Mouse (Mus musculus) CH12.LX (cell line): ENCODE results near the gene Tnfsf9. TPM values are rescaled to one million over a fixed set of nuclear protein-coding genes. Genes with fewer than 3 reads are reported as not detected.

Source experiments
- DNase-seq: peaks from one replicate; pipeline ENCODE4 v3.0.0-alpha.2; 2013; ENCODE audit errors: extremely low read depth
- H3K27ac ChIP-seq: 2 replicates; pipeline ENCODE4 v1.5.1; 2012; ENCODE audit warnings: low read depth, mild to moderate bottlenecking, control low read depth, moderate library complexity; ENCODE audit not compliant: insufficient read depth
- H3K27me3 ChIP-seq: replicated peaks from 2 replicates; pipeline ENCODE3; 2012; ENCODE audit warnings: inconsistent platforms
- H3K36me3 ChIP-seq, 2 experiments: replicated peaks in 1 of 2; 2 replicates each; pipeline versions ENCODE3 to v1.6.1; 2012; ENCODE audit warnings: inconsistent platforms in 1 of 2, low read length in 1 of 2, mild to moderate bottlenecking in 1 of 2, mixed read lengths in 1 of 2, moderate library complexity in 1 of 2; ENCODE audit not compliant: control insufficient read depth in 1 of 2, insufficient read depth in 1 of 2
- H3K4me1 ChIP-seq, 2 experiments: 2 replicates each; pipeline ENCODE4 v1.6.1; 2012; ENCODE audit warnings: inconsistent platforms in 1 of 2, moderate library complexity in 1 of 2; ENCODE audit not compliant: insufficient read depth in 2 of 2, control insufficient read depth in 1 of 2
- H3K4me2 ChIP-seq: 2 replicates; pipeline ENCODE4 v1.6.1; 2012; ENCODE audit warnings: low read depth, mild to moderate bottlenecking, control low read depth; ENCODE audit not compliant: poor library complexity, insufficient read depth, severe bottlenecking
- H3K4me3 ChIP-seq, 3 experiments: fragments of 150-350 bp in 1 of 3; sonication (generic) in 1 of 3; replicated peaks in 1 of 3; 2 replicates each; pipeline versions ENCODE3 to v1.5.1; 2011 to 2012; ENCODE audit warnings: low read depth in 2 of 3, low read length in 2 of 3, mild to moderate bottlenecking in 2 of 3, moderate library complexity in 2 of 3, control low read depth in 1 of 3, improper control_type of control experiment in 1 of 3, inconsistent platforms in 1 of 3, mixed read lengths in 1 of 3; ENCODE audit not compliant: poor library complexity in 1 of 3
- H3K79me2 ChIP-seq: replicated peaks from 2 replicates; pipeline ENCODE4 v1.6.1; 2012; ENCODE audit warnings: mild to moderate bottlenecking, moderate library complexity; ENCODE audit not compliant: control insufficient read depth, poor library complexity, insufficient read depth, severe bottlenecking; ENCODE audit errors: extremely low read depth
- H3K9ac ChIP-seq: 2 replicates; pipeline ENCODE4 v1.6.1; 2012; ENCODE audit warnings: low read depth, mild to moderate bottlenecking, control low read depth, moderate library complexity; ENCODE audit not compliant: insufficient read depth
- H3K9me3 ChIP-seq: replicated peaks from 2 replicates; pipeline ENCODE3; 2012; ENCODE audit warnings: low read length, inconsistent platforms, mixed read lengths
- BHLHE40 ChIP-seq: IDR thresholded peaks from 2 replicates; pipeline ENCODE4 v1.6.1; 2011; ENCODE audit warnings: mild to moderate bottlenecking, low read depth, low read length, improper control_type of control experiment
- CHD1 ChIP-seq: IDR thresholded peaks from 2 replicates; pipeline ENCODE4 v1.6.1; 2012; ENCODE audit warnings: low read depth, low read length, improper control_type of control experiment, inconsistent platforms
- CHD2 ChIP-seq: IDR thresholded peaks from 2 replicates; pipeline ENCODE4 v1.6.1; 2011; ENCODE audit warnings: low read length, improper control_type of control experiment
- CTCF ChIP-seq, 2 experiments: IDR thresholded peaks in 1 of 2; conservative IDR thresholded peaks in 1 of 2; 2 replicates each; pipeline ENCODE4 v1.5.1; 2011 to 2012; ENCODE audit warnings: low read depth in 2 of 2, low read length in 2 of 2, improper control_type of control experiment in 1 of 2, inconsistent platforms in 1 of 2, mild to moderate bottlenecking in 1 of 2, moderate library complexity in 1 of 2
- E2F4 ChIP-seq: IDR thresholded peaks from 2 replicates; pipeline ENCODE4 v1.6.1; 2011; ENCODE audit warnings: low read depth, low read length, improper control_type of control experiment; ENCODE audit not compliant: insufficient replicate concordance
- ELF1 ChIP-seq: IDR thresholded peaks from 2 replicates; pipeline ENCODE4 v1.6.1; 2014; ENCODE audit warnings: low read depth, mild to moderate bottlenecking, inconsistent platforms, low read length, improper control_type of control experiment
- GABPA ChIP-seq: IDR thresholded peaks from 2 replicates; pipeline ENCODE4 v1.6.1; 2012; ENCODE audit warnings: low read depth, low read length, improper control_type of control experiment, inconsistent platforms; ENCODE audit not compliant: insufficient replicate concordance
- HCFC1 ChIP-seq: IDR thresholded peaks from 2 replicates; pipeline ENCODE4 v1.6.1; 2012; ENCODE audit warnings: low read depth, mild to moderate bottlenecking, inconsistent platforms, low read length, improper control_type of control experiment
- JUN ChIP-seq: IDR thresholded peaks from 2 replicates; pipeline ENCODE4 v1.6.1; 2011; ENCODE audit warnings: low read depth, mild to moderate bottlenecking, low read length, improper control_type of control experiment, moderate library complexity; ENCODE audit not compliant: insufficient read depth
- JUND ChIP-seq: conservative IDR thresholded peaks from 2 replicates; pipeline ENCODE4 v1.6.1; 2011; ENCODE audit warnings: low read depth, low read length, improper control_type of control experiment
- KAT2A ChIP-seq: IDR thresholded peaks from 2 replicates; pipeline ENCODE4 v1.6.1; 2012; ENCODE audit warnings: low read length, improper control_type of control experiment, inconsistent platforms; ENCODE audit not compliant: insufficient replicate concordance
- MAFK ChIP-seq: IDR thresholded peaks from 2 replicates; pipeline ENCODE4 v1.6.1; 2011; ENCODE audit warnings: low read length, improper control_type of control experiment; ENCODE audit not compliant: insufficient replicate concordance
- MAX ChIP-seq: IDR thresholded peaks from 2 replicates; pipeline ENCODE4 v1.6.1; 2011; ENCODE audit warnings: low read length, improper control_type of control experiment
- MAZ ChIP-seq: IDR thresholded peaks from 2 replicates; pipeline ENCODE4 v1.6.1; 2012; ENCODE audit warnings: low read depth, mild to moderate bottlenecking, inconsistent platforms, low read length, improper control_type of control experiment, moderate library complexity
- MEF2A ChIP-seq: IDR thresholded peaks from 2 replicates; pipeline ENCODE4 v1.6.1; 2014; ENCODE audit warnings: low read depth, mild to moderate bottlenecking, inconsistent platforms, low read length, improper control_type of control experiment, borderline replicate concordance
- MXI1 ChIP-seq: IDR thresholded peaks from 2 replicates; pipeline ENCODE4 v1.6.1; 2011; ENCODE audit warnings: mild to moderate bottlenecking, low read depth, low read length, improper control_type of control experiment
- MYC ChIP-seq: IDR thresholded peaks from 2 replicates; pipeline ENCODE4 v1.6.1; 2011; ENCODE audit warnings: low read depth, mild to moderate bottlenecking, improper control_type of control experiment, low read length
- POLR2A ChIP-seq: IDR thresholded peaks from 2 replicates; pipeline ENCODE4 v1.6.1; 2011; ENCODE audit warnings: low read depth, mild to moderate bottlenecking, improper control_type of control experiment, low read length
- POLR2AphosphoS2 ChIP-seq: IDR thresholded peaks from 2 replicates; pipeline ENCODE4 v1.6.1; 2011; ENCODE audit warnings: low read depth, low read length, improper control_type of control experiment
- RAD21 ChIP-seq: IDR thresholded peaks from 2 replicates; pipeline ENCODE4 v1.6.1; 2011; ENCODE audit warnings: low read depth, mild to moderate bottlenecking, low read length, improper control_type of control experiment, moderate library complexity
- SIN3A ChIP-seq: IDR thresholded peaks from 2 replicates; pipeline ENCODE4 v1.6.1; 2012; ENCODE audit warnings: low read length, improper control_type of control experiment, inconsistent platforms
- SMC3 ChIP-seq: IDR thresholded peaks from 2 replicates; pipeline ENCODE4 v1.6.1; 2011; ENCODE audit warnings: low read depth, low read length, improper control_type of control experiment
- TBP ChIP-seq: conservative IDR thresholded peaks from 2 replicates; pipeline ENCODE4 v1.6.1; 2011; ENCODE audit warnings: low read depth, low read length, improper control_type of control experiment
- TCF12 ChIP-seq: IDR thresholded peaks from 2 replicates; pipeline ENCODE4 v1.6.1; 2014; ENCODE audit warnings: low read depth, mild to moderate bottlenecking, inconsistent platforms, low read length, improper control_type of control experiment
- USF1 ChIP-seq: IDR thresholded peaks from 2 replicates; pipeline ENCODE4 v1.6.1; 2014; ENCODE audit warnings: low read depth, mild to moderate bottlenecking, inconsistent platforms, low read length, improper control_type of control experiment
- ZC3H11A ChIP-seq: IDR thresholded peaks from 2 replicates; pipeline ENCODE4 v1.6.1; 2012; ENCODE audit warnings: low read depth, mild to moderate bottlenecking, inconsistent platforms, low read length, improper control_type of control experiment
- ZKSCAN1 ChIP-seq: IDR thresholded peaks from 2 replicates; pipeline ENCODE4 v1.6.1; 2012; ENCODE audit warnings: low read depth, inconsistent platforms, low read length, improper control_type of control experiment, borderline replicate concordance
- ZNF384 ChIP-seq: IDR thresholded peaks from 2 replicates; pipeline ENCODE4 v1.6.1; 2012; ENCODE audit warnings: low read depth, low read length, improper control_type of control experiment, inconsistent platforms
- dilution Hi-C: fragments of 300-500 bp; cut with MboI; formaldehyde crosslinking; loops from 2 replicates; pipeline ENCODE4 v1.14.3; 2020; ENCODE audit warnings: low sequenced_read_pairs; ENCODE audit not compliant: extremely low pct_unique_long_range_greater_than_20kb, extremely low pct_ligation_motif_present
- in situ Hi-C: fragments of 300-500 bp; cut with MboI; formaldehyde crosslinking; loops from 3 replicates; pipeline ENCODE4 v1.14.3; 2019; ENCODE audit warnings: low sequenced_read_pairs, low pct_ligation_motif_present, low pct_unique_long_range_greater_than_20kb, mixed read lengths
- polyA plus RNA-seq: library from polyadenylated mRNA; unstranded; fragments of >175 nt; gene quantifications from 2 replicates; pipeline ENCODE4 v1.2.1, GENCODE M21; 2012; ENCODE audit warnings: low read depth; ENCODE audit not compliant: insufficient read length
- total RNA-seq, 2 experiments: library from RNA; depleted of rRNA; stranded (reverse); fragments of 300-350 nt in 1 of 2; fragments of >200 nt in 1 of 2; gene quantifications; 2 replicates each; pipeline ENCODE4 v1.2.3; 2012 to 2014

Tnfsf9 gene
- total and polyA plus RNA-seq, 3 experiments: 123 to 321 (median 137) TPM

GRCm38 (mm10) chr17:57110005-57110404 lies 4.9 kb downstream of the Tnfsf9 start:
- peaks cover 22 to 52% of the 10 kb centered on the region in 2 experiments for H3K4me1 ChIP-seq
- no peaks in the 10 kb centered on the region for H3K27me3 ChIP-seq
- peak overlapping the region; percentile 96 for H3K27ac ChIP-seq
- DNase-seq: no peak
- H3K79me2 ChIP-seq: peaks cover 47% of the 10 kb centered on the region
- peak overlapping the region; percentile 99 for H3K9ac ChIP-seq
- in situ Hi-C loops (loop anchor here (5.0 kb wide), 1 partner anchor 42 kb away; no protein-coding TSS in a partner anchor), dilution Hi-C loops (no loop called here)
- no peak for TF ChIP-seq RAD21
- TF ChIP-seq POLR2A: no peak
- no peak for TF ChIP-seq BHLHE40
- 0 out of 2 replicates have a peak, but pooled peaks have one; percentile 39 for TF ChIP-seq CHD2
- no peak for TF ChIP-seq MXI1
- TF ChIP-seq TBP: no peak
- TF ChIP-seq ZC3H11A: no peak
- TF ChIP-seq MAZ: no peak
- TF ChIP-seq POLR2AphosphoS2: peak; percentile 22; the same call in 1 of the 2 replicates
- TF ChIP-seq CHD1: no peak
- TF ChIP-seq MAX: no peak
- no peaks in the 10 kb centered on the region for H3K9me3 ChIP-seq
- H3K36me3 ChIP-seq: peaks cover 21 to 31% of the 10 kb centered on the region in 2 experiments
- peak overlapping the region in 1 of 3 experiments; percentile 35 for H3K4me3 ChIP-seq
- H3K4me2 ChIP-seq: no peak overlapping the region; the same call in 1 of the 2 replicates

DNA sequence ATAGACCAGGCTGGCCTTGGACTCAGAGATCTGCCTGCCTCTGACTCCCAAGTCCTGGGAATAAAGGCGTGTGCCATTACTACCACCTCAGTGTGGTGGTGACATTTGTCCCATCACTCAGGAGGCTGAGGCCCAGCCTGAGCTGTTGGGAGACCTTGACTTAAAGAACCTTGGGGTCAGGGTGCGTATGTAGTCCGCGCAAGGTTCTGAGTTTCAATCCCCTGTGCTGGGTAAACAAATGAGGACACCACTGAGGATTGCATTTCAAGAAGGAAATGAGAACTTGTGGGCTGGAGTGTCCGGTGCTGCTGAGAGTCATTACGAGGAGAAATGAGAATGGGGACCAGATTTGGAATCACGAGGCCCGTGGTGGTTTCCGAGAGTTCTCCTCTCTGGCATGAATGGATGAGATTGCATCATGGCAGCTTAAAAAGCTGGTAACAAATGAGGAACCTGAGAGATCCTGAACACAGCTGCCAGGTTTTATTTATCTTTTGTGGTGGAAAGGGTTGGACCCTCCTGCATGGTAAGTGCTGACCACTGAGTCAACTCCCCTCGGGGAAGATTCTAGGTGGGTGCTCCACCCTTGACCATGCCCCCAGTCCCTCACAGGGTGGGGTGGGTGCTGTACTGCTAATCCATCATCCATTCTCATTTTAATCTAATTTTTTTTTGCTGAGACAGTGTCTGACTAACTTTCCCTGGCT lies 7.8 kb downstream of the Tnfsf9 start:
- H3K27me3 ChIP-seq: no peaks in the 10 kb centered on the region
- peak overlapping the region; percentile 93 for H3K27ac ChIP-seq
- dilution Hi-C loops (no loop called here), in situ Hi-C loops (loop anchor here (5.0 kb wide), 1 partner anchor 39 kb away; no protein-coding TSS in a partner anchor)
- H3K4me1 ChIP-seq: peaks cover 32 to 78% of the 10 kb centered on the region in 2 experiments
- peak overlapping the region; percentile 94 for H3K9ac ChIP-seq
- H3K4me2 ChIP-seq: peak overlapping the region; percentile 31; the same call in 1 of the 2 replicates
- peaks cover 36% of the 10 kb centered on the region for H3K79me2 ChIP-seq
- H3K9me3 ChIP-seq: no peaks in the 10 kb centered on the region
- peaks cover 6 to 19% of the 10 kb centered on the region in 2 experiments for H3K36me3 ChIP-seq
- H3K4me3 ChIP-seq: peak overlapping the region; percentile 20 to 38 (median 26)
- peak; percentile 96 for DNase-seq
- TF ChIP-seq MYC (peak; percentile 92), GABPA (no peak), ZKSCAN1 (no peak), MAFK (peak; percentile 74; the same call in 1 of the 2 replicates), SMC3 (peak; percentile 31; the same call in 1 of the 2 replicates), ZNF384 (peak; percentile 66), MXI1 (peak; percentile 21; the same call in 1 of the 2 replicates), TBP (peak; percentile 78), CHD1 (peak; percentile 80; the same call in 1 of the 2 replicates), USF1 (peak; percentile 22; the same call in 1 of the 2 replicates), BHLHE40 (peak; percentile 92), MAZ (peak; percentile 81), JUND (peak; percentile 92), MEF2A (peak; percentile 97), HCFC1 (no peak; the same call in 1 of the 2 replicates), CHD2 (peak; percentile 86), SIN3A (peak; percentile 84), KAT2A (peak; percentile 56; the same call in 1 of the 2 replicates), MAX (peak; percentile 85; the same call in 1 of the 2 replicates), CTCF (conservative IDR thresholded peaks at IDR 0.05 in 1 of 2, IDR thresholded peaks at IDR 0.05 in 1 of 2; ENCODE audit: low read depth in 2 of 2, low read length in 2 of 2) (no peak), RAD21 (peak; percentile 2), E2F4 (peak; percentile 45; the same call in 1 of the 2 replicates), JUN (peak; percentile 82), ELF1 (peak; percentile 19; the same call in 1 of the 2 replicates), ZC3H11A (no peak), TCF12 (peak; percentile 99)
